Mouse (Mus musculus) MEL (cell line): ENCODE data around the gene Tox2.
A peak's percentile ranks its signal among the peaks of the same experiment; 100 is the strongest.

Experiments used
- CTCF ChIP-seq, 3 experiments: IDR thresholded peaks in 2 of 3; conservative IDR thresholded peaks in 1 of 3; 2 replicates each; pipeline ENCODE4 v1.5.1; 2011 to 2012; ENCODE audit warnings: low read length in 3 of 3, low read depth in 2 of 3, mild to moderate bottlenecking in 2 of 3, improper control_type of control experiment in 1 of 3, inconsistent platforms in 1 of 3, mixed read lengths in 1 of 3, moderate library complexity in 1 of 3; ENCODE audit not compliant: control insufficient read depth in 1 of 3, insufficient read depth in 1 of 3, poor library complexity in 1 of 3, severe bottlenecking in 1 of 3
- HCFC1 ChIP-seq: IDR thresholded peaks from 2 replicates; pipeline ENCODE4 v1.6.1; 2012; ENCODE audit warnings: low read depth, mild to moderate bottlenecking, inconsistent platforms, low read length, improper control_type of control experiment, moderate library complexity
- KAT2A ChIP-seq: conservative IDR thresholded peaks from 2 replicates; pipeline ENCODE4 v1.6.1; 2012; ENCODE audit warnings: low read depth, low read length, improper control_type of control experiment, inconsistent platforms
- POLR2A ChIP-seq, 2 experiments: IDR thresholded peaks; 2 replicates each; pipeline ENCODE4 v1.6.1; 2011 to 2012; ENCODE audit warnings: low read length in 2 of 2, mild to moderate bottlenecking in 2 of 2, control low read depth in 1 of 2, improper control_type of control experiment in 1 of 2, low read depth in 1 of 2, moderate library complexity in 1 of 2; ENCODE audit not compliant: control insufficient read depth in 1 of 2, insufficient read depth in 1 of 2, poor library complexity in 1 of 2

DNA sequence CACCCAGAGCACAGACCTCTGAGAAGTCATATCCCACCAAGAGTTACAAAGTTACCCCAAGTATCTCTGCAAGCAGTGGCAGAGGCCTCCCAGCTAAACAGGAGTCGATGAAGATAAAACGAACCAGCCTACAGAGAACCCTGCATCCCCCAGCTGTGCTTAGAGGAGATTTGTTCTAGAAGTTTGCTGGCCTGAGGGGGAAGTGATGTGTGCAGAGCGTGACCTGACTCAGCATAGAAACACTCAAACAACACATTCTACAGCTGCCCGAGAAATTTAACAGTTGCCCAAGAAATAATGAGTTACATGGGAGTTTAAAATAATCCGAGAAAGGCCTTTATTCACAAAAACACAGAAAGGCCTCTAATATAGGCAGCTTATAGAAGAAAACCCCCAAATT, 155.7 kb downstream of the Tox2 start:
- TF ChIP-seq POLR2A (IDR thresholded peaks at IDR 0.05; ENCODE audit: control insufficient read depth in 1 of 2, insufficient read depth in 1 of 2, low read depth in 1 of 2, low read length in 2 of 2, poor library complexity in 1 of 2), result no peak; a peak in 1 of 4 replicates
- TF ChIP-seq CTCF (IDR thresholded peaks at IDR 0.05 in 2 of 3, conservative IDR thresholded peaks at IDR 0.05 in 1 of 3; ENCODE audit: control insufficient read depth in 1 of 3, insufficient read depth in 1 of 3, low read depth in 2 of 3, low read length in 3 of 3, poor library complexity in 1 of 3, severe bottlenecking in 1 of 3), result no peak
- TF ChIP-seq KAT2A, result no peak
- peak; percentile 41; the same call in 1 of the 2 replicates for TF ChIP-seq HCFC1
